Mouse (Mus musculus): Measurements from ENCODE around the gene Npas3.

DNA sequence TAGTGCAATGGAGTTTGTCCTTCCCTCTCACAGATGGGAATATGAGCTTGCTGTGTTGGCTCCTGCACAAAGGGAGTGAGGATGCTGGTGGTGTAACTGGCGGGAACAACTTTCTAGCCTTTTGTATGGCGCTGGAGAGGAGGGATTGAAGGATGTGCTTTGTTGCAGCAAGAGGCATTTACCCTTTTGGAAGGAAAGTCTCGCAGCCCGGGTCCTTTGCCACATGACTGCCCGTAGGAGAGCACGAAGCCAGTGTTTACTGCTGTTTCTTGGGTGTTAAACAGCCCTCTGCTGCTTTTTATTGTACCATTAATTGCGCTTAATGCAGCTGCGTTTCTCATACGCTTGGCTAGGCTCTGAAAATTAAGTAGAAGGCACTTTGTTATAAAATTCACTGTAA, 375.3 kb downstream of the Npas3 start:
- TF ChIP-seq TAL1 (IDR thresholded peaks at IDR 0.05; ENCODE audit: low read length) (no peak), GATA1 (IDR thresholded peaks at IDR 0.05; ENCODE audit: low read length) (no peak)
